Mouse (Mus musculus): Measurements from ENCODE around the gene Olfr370. TPM values are rescaled to one million over a fixed set of nuclear protein-coding genes. Genes with fewer than 3 reads are reported as not detected.
"Not testable (repeated sequence)": the region's sequence is repeated elsewhere in the genome, so short reads cannot be mapped to it uniquely, and the experiment has no call there.

Olfr370 gene
- total RNA-seq (2012; rRNA removed), result not detected in 2 replicates

DNA sequence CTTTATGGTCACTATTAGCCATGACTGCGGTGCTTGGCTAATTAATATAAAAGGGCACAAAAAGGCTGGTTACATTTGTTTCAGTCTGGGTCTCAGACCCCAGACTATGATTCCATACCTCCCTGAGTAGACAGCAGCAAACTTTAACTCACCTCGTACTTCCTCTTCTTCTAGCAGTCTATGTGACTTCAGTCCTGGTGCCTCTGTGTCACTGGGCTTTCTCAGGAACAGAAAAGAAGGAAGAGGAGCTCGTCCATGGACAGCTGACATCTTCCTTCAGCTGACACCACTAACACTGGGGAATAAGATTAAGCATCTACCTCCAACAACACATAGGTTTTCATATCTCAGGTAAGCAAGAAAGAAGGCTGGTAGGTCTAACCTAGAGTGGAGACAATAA lies at the start of gene Olfr370:
TSS of gene Olfr370 (plus strand) at position 45 of the 400 bp plus-strand sequence.
- no peak for DNase-seq (ENCODE audit: low read depth, low spot score)
- H3K36me3 ChIP-seq (ENCODE audit: control insufficient read depth, insufficient read depth, low read length, poor library complexity, severe bottlenecking), result no peaks in the 10 kb centered on the region
- TF ChIP-seq MAFK (IDR thresholded peaks at IDR 0.05; ENCODE audit: insufficient read depth, low read depth, low read length) (no peak), CHD2 (IDR thresholded peaks at IDR 0.05; ENCODE audit: low read depth, low read length) (no peak), ZC3H11A (IDR thresholded peaks at IDR 0.05; ENCODE audit: borderline replicate concordance, low read depth, low read length) (no peak), ZNF384 (IDR thresholded peaks at IDR 0.05; ENCODE audit: low read depth, low read length) (no peak), HCFC1 (IDR thresholded peaks at IDR 0.05; ENCODE audit: borderline replicate concordance, insufficient read depth, low read length) (no peak)
- no peak within 1 kb of the TSS for H3K27ac ChIP-seq (ENCODE audit: insufficient read depth, low read depth, low read length, poor library complexity, severe bottlenecking)
- H3K9ac ChIP-seq (ENCODE audit: insufficient read depth, low read depth, low read length, poor library complexity, severe bottlenecking), result no peak within 1 kb of the TSS
- no peak within 1 kb of the TSS for H3K4me3 ChIP-seq (ENCODE audit: insufficient read depth in 1 of 2, low read depth in 1 of 2, low read length in 2 of 2, poor library complexity in 1 of 2, severe bottlenecking in 1 of 2)
- in situ Hi-C loops (cut with MboI; ENCODE audit: low sequenced_read_pairs in 2 of 2, unreplicated experiment in 2 of 2), result no loop called here
- no peaks in the 10 kb centered on the region for H3K9me3 ChIP-seq (ENCODE audit: control insufficient read depth, insufficient read depth, low read depth, low read length)
- no peaks in the 10 kb centered on the region for H3K4me1 ChIP-seq (ENCODE audit: control insufficient read depth in 2 of 2, insufficient read depth in 2 of 2, low read length in 2 of 2, poor library complexity in 1 of 2)

DNA sequence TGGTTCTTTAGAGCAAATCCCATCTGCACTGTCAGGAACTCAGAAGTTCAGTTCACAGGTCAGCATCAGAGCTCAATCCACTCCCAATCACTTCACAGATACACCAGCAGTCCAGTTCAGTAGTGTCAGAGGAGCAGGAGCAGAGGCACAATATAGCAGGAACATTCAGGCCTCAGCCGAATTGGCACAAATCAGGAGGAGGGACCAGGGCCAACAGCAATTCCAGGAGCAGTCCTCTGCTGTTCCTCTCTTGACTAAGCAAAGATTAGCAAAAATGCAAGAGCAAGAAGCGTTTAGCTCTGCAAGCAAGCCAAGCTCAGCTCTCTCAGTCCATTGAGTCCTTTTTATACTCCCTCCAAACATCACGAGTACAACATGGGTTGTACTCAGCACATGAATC lies 23.9 kb upstream of the Olfr370 start:
- in situ Hi-C loops (cut with MboI; ENCODE audit: low sequenced_read_pairs in 2 of 2, unreplicated experiment in 2 of 2), result no loop called here
- Histone ChIP-seq H3K4me1 (ENCODE audit: control insufficient read depth in 2 of 2, insufficient read depth in 2 of 2, low read length in 2 of 2, poor library complexity in 1 of 2) (no peaks in the 10 kb centered on the region), H3K9me3 (ENCODE audit: control insufficient read depth, insufficient read depth, low read depth, low read length) (no peaks in the 10 kb centered on the region), H3K9ac (ENCODE audit: insufficient read depth, low read depth, low read length, poor library complexity, severe bottlenecking) (no peak overlapping the region), H3K27ac (ENCODE audit: insufficient read depth, low read depth, low read length, poor library complexity, severe bottlenecking) (no peak overlapping the region), H3K4me3 (ENCODE audit: insufficient read depth in 1 of 2, low read depth in 1 of 2, low read length in 2 of 2, poor library complexity in 1 of 2, severe bottlenecking in 1 of 2) (no peak overlapping the region), H3K36me3 (ENCODE audit: control insufficient read depth, insufficient read depth, low read length, poor library complexity, severe bottlenecking) (no peaks in the 10 kb centered on the region)
- TF ChIP-seq MAFK (IDR thresholded peaks at IDR 0.05; ENCODE audit: insufficient read depth, low read depth, low read length) (no peak), ZC3H11A (IDR thresholded peaks at IDR 0.05; ENCODE audit: borderline replicate concordance, low read depth, low read length) (no peak), CHD2 (IDR thresholded peaks at IDR 0.05; ENCODE audit: low read depth, low read length) (no peak), ZNF384 (IDR thresholded peaks at IDR 0.05; ENCODE audit: low read depth, low read length) (no peak), HCFC1 (IDR thresholded peaks at IDR 0.05; ENCODE audit: borderline replicate concordance, insufficient read depth, low read length) (no peak)
- no peak for DNase-seq (ENCODE audit: low read depth, low spot score)

DNA sequence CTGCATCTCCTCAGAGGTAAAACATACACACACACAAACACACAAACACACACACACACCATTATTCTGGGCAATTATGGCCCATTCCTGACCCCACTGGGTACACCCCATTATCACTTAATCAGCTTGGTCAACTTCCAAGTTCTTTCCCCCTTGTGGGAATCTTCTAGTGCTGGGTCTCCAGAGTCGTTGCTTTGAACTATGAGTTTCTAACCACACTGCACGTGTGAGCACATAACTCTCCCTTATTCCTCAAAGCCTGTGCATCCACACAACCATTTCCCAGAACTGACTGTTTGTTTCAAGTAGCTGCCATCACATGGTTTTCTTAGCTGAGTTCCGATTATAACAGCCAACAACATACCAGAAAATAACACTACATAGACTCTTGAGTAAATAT lies 15.1 kb upstream of the Olfr370 start:
- Histone ChIP-seq H3K4me3 (ENCODE audit: insufficient read depth in 1 of 2, low read depth in 1 of 2, low read length in 2 of 2, poor library complexity in 1 of 2, severe bottlenecking in 1 of 2) (no peak overlapping the region), H3K27ac (ENCODE audit: insufficient read depth, low read depth, low read length, poor library complexity, severe bottlenecking) (no peak overlapping the region), H3K9ac (ENCODE audit: insufficient read depth, low read depth, low read length, poor library complexity, severe bottlenecking) (no peak overlapping the region), H3K9me3 (ENCODE audit: control insufficient read depth, insufficient read depth, low read depth, low read length) (no peaks in the 10 kb centered on the region), H3K4me1 (ENCODE audit: control insufficient read depth in 2 of 2, insufficient read depth in 2 of 2, low read length in 2 of 2, poor library complexity in 1 of 2) (no peaks in the 10 kb centered on the region), H3K36me3 (ENCODE audit: control insufficient read depth, insufficient read depth, low read length, poor library complexity, severe bottlenecking) (no peaks in the 10 kb centered on the region)
- no peak for DNase-seq (ENCODE audit: low read depth, low spot score)
- no peak for TF ChIP-seq HCFC1 (IDR thresholded peaks at IDR 0.05; ENCODE audit: borderline replicate concordance, insufficient read depth, low read length)
- no peak for TF ChIP-seq CHD2 (IDR thresholded peaks at IDR 0.05; ENCODE audit: low read depth, low read length)
- no peak for TF ChIP-seq ZNF384 (IDR thresholded peaks at IDR 0.05; ENCODE audit: low read depth, low read length)
- TF ChIP-seq ZC3H11A (IDR thresholded peaks at IDR 0.05; ENCODE audit: borderline replicate concordance, low read depth, low read length), result no peak
- TF ChIP-seq MAFK (IDR thresholded peaks at IDR 0.05; ENCODE audit: insufficient read depth, low read depth, low read length), result no peak
- in situ Hi-C loops (cut with MboI; ENCODE audit: low sequenced_read_pairs in 2 of 2, unreplicated experiment in 2 of 2), result no loop called here

DNA sequence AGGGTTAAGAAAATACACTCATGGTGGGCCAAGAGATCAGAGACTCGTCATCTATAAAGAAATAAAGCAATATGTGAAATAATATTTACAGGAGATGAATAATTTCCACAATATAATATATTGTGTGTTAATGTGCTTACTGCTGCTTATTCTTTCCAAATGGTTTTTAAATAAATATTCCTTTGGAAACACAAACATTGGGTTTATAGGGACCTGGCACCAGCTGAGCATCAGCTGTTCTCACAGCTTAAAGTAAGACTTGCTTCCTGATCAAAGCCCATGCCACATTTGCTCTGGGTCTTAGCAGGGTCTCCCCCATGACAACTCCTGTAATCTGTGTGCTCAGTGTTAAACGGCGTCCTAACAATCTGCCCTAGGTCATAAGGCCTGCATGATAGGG lies 14.7 kb upstream of the Olfr370 start:
- H3K27ac ChIP-seq (ENCODE audit: insufficient read depth, low read depth, low read length, poor library complexity, severe bottlenecking); in situ Hi-C loops (cut with MboI; ENCODE audit: low sequenced_read_pairs in 2 of 2, unreplicated experiment in 2 of 2); H3K4me1 ChIP-seq (ENCODE audit: control insufficient read depth in 2 of 2, insufficient read depth in 2 of 2, low read length in 2 of 2, poor library complexity in 1 of 2); DNase-seq (ENCODE audit: low read depth, low spot score); H3K36me3 ChIP-seq (ENCODE audit: control insufficient read depth, insufficient read depth, low read length, poor library complexity, severe bottlenecking); H3K9ac ChIP-seq (ENCODE audit: insufficient read depth, low read depth, low read length, poor library complexity, severe bottlenecking); H3K4me3 ChIP-seq (ENCODE audit: insufficient read depth in 1 of 2, low read depth in 1 of 2, low read length in 2 of 2, poor library complexity in 1 of 2, severe bottlenecking in 1 of 2); H3K9me3 ChIP-seq (ENCODE audit: control insufficient read depth, insufficient read depth, low read depth, low read length): not testable (repeated sequence)

DNA sequence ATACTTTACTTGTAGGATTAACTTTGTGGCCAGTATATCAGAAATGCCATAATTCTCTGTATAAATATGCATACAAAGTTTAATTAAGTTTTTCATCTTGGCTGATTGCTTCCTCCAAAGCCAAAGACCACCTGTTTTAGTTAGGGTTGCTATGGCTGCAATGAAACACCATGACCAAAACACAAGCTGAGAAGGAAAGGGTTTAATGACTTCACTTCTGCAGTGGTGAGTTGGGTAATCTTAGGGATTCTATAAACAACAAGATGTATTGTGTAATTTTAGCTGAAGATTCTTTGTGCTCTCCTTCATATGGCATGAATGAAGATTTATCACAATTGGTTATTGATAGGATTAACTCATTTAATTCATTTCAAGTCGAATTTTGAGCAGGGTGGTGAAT lies 14.3 kb upstream of the Olfr370 start:
- in situ Hi-C loops (cut with MboI; ENCODE audit: low sequenced_read_pairs in 2 of 2, unreplicated experiment in 2 of 2), result no loop called here
- H3K4me3 ChIP-seq (ENCODE audit: insufficient read depth in 1 of 2, low read depth in 1 of 2, low read length in 2 of 2, poor library complexity in 1 of 2, severe bottlenecking in 1 of 2), result no peak overlapping the region
- H3K9ac ChIP-seq (ENCODE audit: insufficient read depth, low read depth, low read length, poor library complexity, severe bottlenecking), result no peak overlapping the region
- no peak for TF ChIP-seq ZC3H11A (IDR thresholded peaks at IDR 0.05; ENCODE audit: borderline replicate concordance, low read depth, low read length)
- TF ChIP-seq CHD2 (IDR thresholded peaks at IDR 0.05; ENCODE audit: low read depth, low read length), result no peak
- TF ChIP-seq MAFK (IDR thresholded peaks at IDR 0.05; ENCODE audit: insufficient read depth, low read depth, low read length), result no peak
- TF ChIP-seq ZNF384 (IDR thresholded peaks at IDR 0.05; ENCODE audit: low read depth, low read length), result no peak
- no peak for TF ChIP-seq HCFC1 (IDR thresholded peaks at IDR 0.05; ENCODE audit: borderline replicate concordance, insufficient read depth, low read length)
- H3K4me1 ChIP-seq (ENCODE audit: control insufficient read depth in 2 of 2, insufficient read depth in 2 of 2, low read length in 2 of 2, poor library complexity in 1 of 2), result no peaks in the 10 kb centered on the region
- H3K36me3 ChIP-seq (ENCODE audit: control insufficient read depth, insufficient read depth, low read length, poor library complexity, severe bottlenecking), result no peaks in the 10 kb centered on the region
- no peaks in the 10 kb centered on the region for H3K9me3 ChIP-seq (ENCODE audit: control insufficient read depth, insufficient read depth, low read depth, low read length)
- no peak overlapping the region for H3K27ac ChIP-seq (ENCODE audit: insufficient read depth, low read depth, low read length, poor library complexity, severe bottlenecking)
- DNase-seq (ENCODE audit: low read depth, low spot score), result no peak
